Mouse (Mus musculus) heart, postnatal 0 days (tissue): Measurements from ENCODE around the gene Zfp866. TPM values are rescaled to one million over a fixed set of nuclear protein-coding genes. Genes with fewer than 3 reads are reported as not detected.
A peak's percentile ranks its signal among the peaks of the same experiment; 100 is the strongest.

Experiments used
- ATAC-seq: fragments of 200-750 bp; cut with Nextera tagmentation; 2 replicates; pipeline ENCODE4 v1.8.0; 2017; ENCODE audit warnings: low read depth, moderate number of reproducible peaks, moderate library complexity; ENCODE audit not compliant: insufficient read depth
- DNase-seq: peaks from one replicate; pipeline ENCODE4 v3.0.0-alpha.2; 2016; ENCODE audit warnings: low spot score
- H3K27ac ChIP-seq: fragments of 300-500 bp; sonication (generic); 2 replicates; pipeline ENCODE4 v1.5.1; 2014; ENCODE audit warnings: low read depth, mild to moderate bottlenecking
- H3K27me3 ChIP-seq: fragments of 300-500 bp; sonication (generic); 2 replicates; pipeline ENCODE4 v1.6.1; 2014; ENCODE audit warnings: low read length, mixed read lengths; ENCODE audit not compliant: control insufficient read depth, insufficient read depth
- H3K36me3 ChIP-seq: fragments of 300-500 bp; sonication (generic); replicated peaks from 2 replicates; pipeline ENCODE4 v1.6.1; 2014; ENCODE audit warnings: low read length, mixed read lengths; ENCODE audit not compliant: control insufficient read depth, insufficient read depth
- H3K4me1 ChIP-seq: fragments of 300-500 bp; sonication (generic); 2 replicates; pipeline ENCODE4 v1.6.1; 2014; ENCODE audit warnings: antibody characterized with exemption; ENCODE audit not compliant: control insufficient read depth, insufficient read depth
- H3K4me2 ChIP-seq: fragments of 300-500 bp; sonication (generic); 2 replicates; pipeline ENCODE4 v1.6.1; 2014; ENCODE audit warnings: low read depth, mild to moderate bottlenecking, low read length, moderate library complexity
- H3K4me3 ChIP-seq: fragments of 300-500 bp; sonication (generic); 2 replicates; pipeline ENCODE4 v1.5.1; 2014; ENCODE audit warnings: low read depth, low read length
- H3K9ac ChIP-seq: fragments of 300-500 bp; sonication (generic); replicated peaks from 2 replicates; pipeline ENCODE4 v1.6.1; 2014; ENCODE audit warnings: low read depth, low read length, mixed read lengths
- H3K9me3 ChIP-seq: fragments of 300-500 bp; sonication (generic); replicated peaks from 2 replicates; pipeline ENCODE4 v1.6.1; 2016; ENCODE audit warnings: low read length; ENCODE audit not compliant: control insufficient read depth
- CTCF ChIP-seq: IDR thresholded peaks from 2 replicates; pipeline ENCODE4 v1.5.1; 2016; ENCODE audit warnings: antibody characterized with exemption, control low read depth, low read depth
- EP300 ChIP-seq: IDR thresholded peaks from 2 replicates; pipeline ENCODE4 v1.6.1; 2016; ENCODE audit warnings: antibody characterized with exemption, low read depth
- WGBS: fragments of 180-500 bp; shearing (Covaris S2); extraction: QIAGEN DNeasy Blood & Tissue Kit; methylation state at CpG from one replicate; pipeline ENCODE4 v1.1.7; 2014; 5-methylcytosine and 5-hydroxymethylcytosine counted together
- polyA plus RNA-seq: library from polyadenylated mRNA; unstranded; fragments of >200 nt; fragmentation: Nextera tagmentation; extraction: Ambion mirVana; gene quantifications from 2 replicates; pipeline ENCODE4 v1.2.1, GENCODE M21; 2015
- total RNA-seq: library from RNA; depleted of rRNA; stranded (reverse); fragments of >200 nt; gene quantifications from 2 replicates; pipeline ENCODE4 v1.2.3, GENCODE M21; 2014; ENCODE audit warnings: low replicate concordance

Gene Zfp866
- total and polyA plus RNA-seq, 2 experiments from 2014 or later: 9.2 to 20.5 TPM

GRCm38 (mm10) chr8:69821971-69822385, 31.0 kb upstream of the Zfp866 start:
- TF ChIP-seq CTCF: no peak
- TF ChIP-seq EP300: no peak
- DNase-seq (no peak), ATAC-seq (peak; percentile 32; the same call in 1 of the 2 replicates)
- H3K4me3 ChIP-seq: peak overlapping the region; percentile 48
- WGBS: 0% methylated on average over 13 of the region's 22 CpGs
- peaks cover 11% of the 10 kb centered on the region; the same call in 1 of the 2 replicates for H3K4me1 ChIP-seq
- no peak overlapping the region; the same call in 1 of the 2 replicates for H3K27ac ChIP-seq
- peaks cover 11% of the 10 kb centered on the region; the same call in 1 of the 2 replicates for H3K36me3 ChIP-seq
- no peaks in the 10 kb centered on the region for H3K9me3 ChIP-seq
- H3K27me3 ChIP-seq: no peaks in the 10 kb centered on the region
- peak overlapping the region; percentile 29 for H3K9ac ChIP-seq
- H3K4me2 ChIP-seq: peak overlapping the region; percentile 78

- peaks cover 11% of the 10 kb centered on the region; the same call in 1 of the 2 replicates for H3K4me1 ChIP-seq
- H3K4me2 ChIP-seq: no peak overlapping the region
- H3K9me3 ChIP-seq: no peaks in the 10 kb centered on the region
- TF ChIP-seq EP300: no peak
- TF ChIP-seq CTCF: no peak
- no peak for DNase-seq
- H3K9ac ChIP-seq: no peak overlapping the region
- peaks cover 12% of the 10 kb centered on the region; the same call in 1 of the 2 replicates for H3K36me3 ChIP-seq
- no peaks in the 10 kb centered on the region for H3K27me3 ChIP-seq
- H3K27ac ChIP-seq: no peak overlapping the region
- no peak for ATAC-seq
- no peak overlapping the region for H3K4me3 ChIP-seq
- 74% methylated on average over 9 of the region's 9 CpGs for WGBS
These were observed 29.5 kb upstream of the Zfp866 start for GRCm38 (mm10) chr8:69820466-69820865.

- Histone ChIP-seq H3K4me2 (no peak overlapping the region), H3K9me3 (no peaks in the 10 kb centered on the region), H3K36me3 (peaks cover 31% of the 10 kb centered on the region), H3K4me1 (no peaks in the 10 kb centered on the region), H3K4me3 (no peak overlapping the region), H3K27ac (no peak overlapping the region), H3K9ac (no peak overlapping the region), H3K27me3 (no peaks in the 10 kb centered on the region)
- DNase-seq: no peak
- no peak for ATAC-seq
- WGBS: 91% methylated on average over 4 of the region's 4 CpGs
- TF ChIP-seq CTCF: no peak
- TF ChIP-seq EP300: no peak
These were observed 24.4 kb upstream of the Zfp866 start for GRCm38 (mm10) chr8:69815396-69815795.

GRCm38 (mm10) chr8:69814881-69815280, 23.9 kb upstream of the Zfp866 start:
- H3K9me3 ChIP-seq: no peaks in the 10 kb centered on the region
- H3K27ac ChIP-seq: no peak overlapping the region
- no peaks in the 10 kb centered on the region for H3K4me1 ChIP-seq
- peaks cover 31% of the 10 kb centered on the region for H3K36me3 ChIP-seq
- H3K27me3 ChIP-seq: no peaks in the 10 kb centered on the region
- no peak overlapping the region for H3K4me2 ChIP-seq
- H3K4me3 ChIP-seq: no peak overlapping the region
- TF ChIP-seq CTCF (no peak), EP300 (no peak)
- H3K9ac ChIP-seq: no peak overlapping the region
- WGBS: 85% methylated on average over 2 of the region's 2 CpGs
- ATAC-seq (no peak), DNase-seq (no peak)

- Histone ChIP-seq H3K36me3 (peaks cover 44% of the 10 kb centered on the region), H3K9me3 (no peaks in the 10 kb centered on the region), H3K4me2 (no peak overlapping the region), H3K4me3 (no peak overlapping the region), H3K27ac (no peak overlapping the region), H3K9ac (no peak overlapping the region), H3K27me3 (no peaks in the 10 kb centered on the region), H3K4me1 (0 out of 2 replicates have a peak, but pooled peaks cover 6% of the 10 kb centered on the region)
- DNase-seq: no peak
- ATAC-seq: no peak
- WGBS: 45% methylated on average over 3 of the region's 3 CpGs
- TF ChIP-seq CTCF (no peak), EP300 (no peak)
These were observed 18.8 kb upstream of the Zfp866 start for GRCm38 (mm10) chr8:69809820-69810219.

GRCm38 (mm10) chr8:69808864-69809403, 18.0 kb upstream of the Zfp866 start:
- ATAC-seq: 0 out of 2 replicates have a peak, but pooled peaks have one; percentile 5
- H3K36me3 ChIP-seq: peaks cover 44% of the 10 kb centered on the region

More at GRCm38 (mm10) chr8:69808864-69809403, 18.0 kb upstream of the Zfp866 start:
- Histone ChIP-seq H3K9ac (peak overlapping the region; percentile 64), H3K4me1 (0 out of 2 replicates have a peak, but pooled peaks cover 6% of the 10 kb centered on the region), H3K9me3 (no peaks in the 10 kb centered on the region), H3K4me3 (peak overlapping the region; percentile 67), H3K4me2 (peak overlapping the region; percentile 92), H3K27ac (no peak overlapping the region), H3K27me3 (no peaks in the 10 kb centered on the region)
- no peak for DNase-seq
- TF ChIP-seq CTCF (no peak), EP300 (no peak)
- under 1% methylated on average over 23 of the region's 23 CpGs for WGBS
